Mouse (Mus musculus): ENCODE data around the gene Lrch1.

The Lrch1 gene

DNA sequence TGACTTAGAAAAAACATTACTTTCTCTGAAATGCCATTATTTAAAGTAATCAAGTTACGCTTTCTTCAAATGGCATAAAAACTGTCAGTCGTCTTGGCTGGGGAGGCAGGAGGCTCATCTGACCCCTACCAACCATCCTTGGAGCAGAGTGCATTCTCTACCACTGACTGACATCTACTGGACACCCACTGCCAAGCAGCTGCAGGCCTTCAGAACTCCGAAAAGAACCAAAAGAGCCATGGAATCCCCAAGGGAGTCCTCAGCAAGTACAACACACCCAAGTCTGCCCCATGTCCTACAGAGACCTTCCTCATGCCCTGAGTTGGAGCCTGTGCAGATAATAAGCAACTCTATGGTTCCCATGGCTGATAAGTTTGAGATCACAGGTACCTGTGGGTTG, 224.1 kb downstream of the Lrch1 start:
- DNase-seq (ENCODE audit: low spot score in 2 of 2) = no peak

DNA sequence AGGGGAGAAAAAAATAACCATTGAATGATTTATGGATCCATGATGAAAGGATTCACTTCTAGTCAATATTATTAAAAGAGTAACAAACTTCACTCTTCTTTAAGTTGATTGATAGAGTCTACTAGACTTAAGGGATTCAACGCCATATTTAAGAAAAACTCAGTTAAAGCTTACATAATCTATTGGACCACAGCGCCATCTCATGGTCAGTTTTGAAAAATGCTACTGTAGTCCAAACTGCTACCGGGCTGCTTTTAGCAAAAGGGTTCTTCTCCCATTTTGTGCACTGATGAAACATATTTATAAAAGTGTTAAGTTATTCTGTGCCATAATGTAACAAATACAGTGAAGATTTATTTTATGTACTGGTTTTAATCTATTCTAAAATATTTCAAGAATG, 238.6 kb downstream of the Lrch1 start:
- peak in 1 of 2 experiments; percentile 31 for DNase-seq (ENCODE audit: low spot score in 2 of 2)

All from spleen, postnatal 14 days (tissue).